Mouse (Mus musculus) mouse embryonic stem cell (cell line): ENCODE data around the gene Etnk1.

Source experiments
- in situ Hi-C, 2 experiments: fragments of 300-500 bp; cut with MboI; formaldehyde crosslinking; loops; 1 replicate in 1 of 2; 3 replicates in 1 of 2; pipeline ENCODE4 v1.14.3; 2019 to 2020; ENCODE audit warnings: low sequenced_read_pairs in 2 of 2, low pct_unique_long_range_greater_than_20kb in 1 of 2, mixed read lengths in 1 of 2; ENCODE audit not compliant: unreplicated experiment in 1 of 2

Gene Etnk1

DNA sequence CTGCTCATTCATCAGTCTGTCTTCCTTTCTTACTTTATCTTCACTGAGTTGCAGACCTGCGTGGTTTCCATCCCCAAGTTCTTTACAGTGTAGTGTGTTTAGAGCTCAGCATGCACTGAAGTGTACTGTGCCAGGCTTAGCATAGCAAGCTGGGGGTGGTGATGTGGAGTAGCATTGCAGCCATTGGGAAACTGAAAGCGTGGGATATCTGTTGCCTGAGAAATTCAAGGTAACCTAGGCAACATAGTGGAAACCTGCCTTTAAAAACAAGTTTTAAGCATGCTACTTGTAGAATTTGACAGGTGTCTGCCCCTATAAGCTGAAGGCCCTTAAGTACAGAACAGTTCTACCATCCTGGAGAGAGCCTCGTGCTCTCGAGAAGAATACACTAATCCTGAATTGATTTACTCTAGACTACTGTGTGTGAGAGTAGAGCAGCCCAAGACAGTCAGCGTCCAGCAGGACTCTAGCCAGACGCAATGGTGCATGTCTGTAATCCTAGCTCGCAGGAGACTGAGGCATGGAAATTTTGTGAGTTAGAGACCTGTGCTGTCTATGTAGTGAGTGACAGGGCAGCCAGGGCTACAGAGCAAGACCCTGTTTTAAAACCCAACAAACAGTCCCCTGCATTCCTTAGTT, 23.9 kb downstream of the Etnk1 start:
- in situ Hi-C loops, result no loop called here

DNA sequence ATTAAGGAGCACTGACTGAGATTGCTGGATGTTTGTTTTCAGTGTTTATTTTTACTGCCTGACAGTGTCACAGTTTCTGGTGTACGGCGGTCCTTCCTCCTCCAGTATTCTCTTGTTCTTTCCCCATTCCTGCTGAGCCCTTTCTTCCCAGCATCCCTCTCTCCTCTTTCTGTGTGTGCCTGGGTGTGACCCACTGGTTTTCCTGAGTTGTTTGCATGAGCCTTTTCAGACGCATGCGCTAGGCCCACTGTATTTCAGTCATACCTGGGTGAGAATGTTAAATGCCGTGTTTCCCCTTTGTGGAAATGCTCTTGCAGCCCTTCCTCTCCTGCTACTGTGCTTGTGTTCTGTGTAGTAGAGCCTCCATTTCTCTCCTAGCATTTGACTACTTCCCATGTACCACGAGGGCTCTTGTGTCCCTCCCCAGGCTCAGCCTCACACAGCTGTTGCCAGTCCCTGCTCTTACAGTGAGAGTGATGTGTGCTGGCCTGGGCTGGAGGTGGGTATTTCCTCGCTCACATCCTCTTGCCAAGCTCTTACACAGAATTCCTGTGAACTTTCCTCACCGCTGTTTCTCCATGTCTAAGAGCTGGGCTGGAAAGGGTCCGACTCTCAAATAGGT, 24.6 kb downstream of the Etnk1 start:
- in situ Hi-C loops, result no loop called here

DNA sequence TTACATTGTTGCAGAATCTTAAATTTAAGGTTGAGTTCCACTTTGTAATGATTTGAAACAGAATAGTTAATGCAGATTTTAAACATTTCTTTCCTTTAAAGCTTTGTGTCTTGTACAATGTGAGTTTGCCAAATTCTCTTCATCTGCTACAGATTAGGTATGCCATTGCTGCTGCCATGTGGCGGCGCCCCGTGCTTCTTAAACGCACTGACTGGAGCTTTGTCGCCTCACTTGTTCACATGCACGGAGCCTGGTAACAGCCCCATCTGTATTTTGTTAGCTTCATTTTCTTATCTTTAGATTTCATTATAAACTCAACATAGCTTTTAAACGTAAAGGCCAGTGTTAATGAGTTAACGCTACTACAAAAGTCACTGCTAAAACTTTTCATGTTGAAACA, 25.7 kb downstream of the Etnk1 start:
- in situ Hi-C loops, result no loop called here

GRCm38 (mm10) chr6:143193166-143193565, 26.1 kb downstream of the Etnk1 start:
- in situ Hi-C loops, result no loop called here

DNA sequence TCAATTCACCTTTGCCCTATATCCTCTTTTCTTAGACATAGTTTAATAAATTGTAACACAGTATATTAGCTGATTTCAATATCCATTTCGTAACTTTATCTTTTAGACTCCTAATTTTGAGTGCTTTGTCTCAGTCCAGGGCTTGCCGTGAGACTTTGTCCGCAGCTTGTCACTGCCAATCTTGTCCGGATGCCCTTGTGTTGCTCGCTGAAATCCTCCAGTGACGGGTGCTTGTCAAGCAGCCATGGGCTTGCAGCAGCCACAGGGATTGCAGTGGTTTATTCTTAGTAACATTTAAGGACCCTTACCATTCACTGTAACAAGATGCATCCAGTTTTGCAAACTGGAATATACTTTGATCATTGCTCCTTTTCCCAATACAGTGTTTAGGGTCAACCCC, 26.6 kb downstream of the Etnk1 start:
- in situ Hi-C loops, result no loop called here

- in situ Hi-C loops, result no loop called here
Observed at GRCm38 (mm10) chr6:143197053-143197452, 30.0 kb downstream of the Etnk1 start.

DNA sequence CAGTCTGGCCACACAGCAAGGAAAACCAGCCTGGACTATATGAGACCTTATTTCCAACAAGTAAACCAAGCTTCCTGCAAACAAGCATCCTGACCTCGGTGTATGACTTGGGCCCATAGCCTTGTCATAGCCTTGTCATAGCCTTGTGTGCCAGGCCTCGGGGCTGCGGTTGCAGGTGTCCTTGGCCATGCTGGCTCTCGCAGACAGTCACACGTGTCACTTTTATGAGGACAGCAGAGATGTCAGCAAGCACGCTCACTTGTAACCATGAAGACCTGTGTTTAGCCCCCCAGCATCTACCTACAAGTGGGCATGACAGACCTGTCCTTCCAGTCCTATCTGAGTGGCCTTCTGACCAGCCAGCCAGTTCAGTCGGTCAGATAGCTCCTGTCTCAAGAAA, 31.4 kb downstream of the Etnk1 start:
- in situ Hi-C loops, result no loop called here

DNA sequence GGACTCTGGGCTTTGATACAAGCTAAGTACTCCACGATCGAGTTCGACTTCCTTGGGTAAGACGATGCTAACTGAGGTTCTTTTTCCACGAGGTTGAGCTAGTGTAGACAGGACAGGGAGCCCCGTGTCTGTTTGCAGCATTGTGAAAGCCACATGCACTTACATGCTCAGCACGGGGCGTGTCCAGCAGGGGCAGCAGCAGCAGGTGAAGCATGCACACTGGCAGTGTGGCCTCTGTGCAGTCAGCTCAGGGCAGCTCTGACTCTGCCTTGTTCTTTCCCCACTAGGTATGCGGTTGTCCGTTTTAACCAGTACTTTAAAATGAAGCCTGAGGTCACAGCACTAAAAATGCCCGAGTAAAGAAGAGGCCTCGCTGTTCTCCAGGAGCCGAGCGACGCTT, 36.1 kb downstream of the Etnk1 start:
- in situ Hi-C loops, result no loop called here

DNA sequence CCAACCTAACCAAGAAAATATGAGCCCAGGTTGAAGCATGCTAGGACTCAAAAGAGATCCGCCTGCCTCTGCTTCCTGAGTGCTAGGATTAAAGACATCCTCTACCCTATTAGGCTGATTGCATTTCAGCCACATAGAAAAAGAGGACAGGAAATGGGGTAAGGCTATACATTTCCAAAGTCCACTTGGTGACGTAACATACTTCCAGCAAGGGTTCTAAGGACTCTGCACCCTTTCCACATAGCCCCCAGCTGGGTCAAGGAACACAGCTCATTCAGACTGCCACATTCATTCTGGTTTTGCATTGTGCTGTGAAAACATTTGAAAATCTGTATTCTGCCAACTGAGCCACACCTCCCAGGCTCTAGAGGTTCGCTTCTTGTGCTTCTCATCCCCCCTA, 41.9 kb downstream of the Etnk1 start:
- in situ Hi-C loops, result no loop called here

GRCm38 (mm10) chr6:143212766-143213165, 45.7 kb downstream of the Etnk1 start:
- in situ Hi-C loops, result no loop called here

DNA sequence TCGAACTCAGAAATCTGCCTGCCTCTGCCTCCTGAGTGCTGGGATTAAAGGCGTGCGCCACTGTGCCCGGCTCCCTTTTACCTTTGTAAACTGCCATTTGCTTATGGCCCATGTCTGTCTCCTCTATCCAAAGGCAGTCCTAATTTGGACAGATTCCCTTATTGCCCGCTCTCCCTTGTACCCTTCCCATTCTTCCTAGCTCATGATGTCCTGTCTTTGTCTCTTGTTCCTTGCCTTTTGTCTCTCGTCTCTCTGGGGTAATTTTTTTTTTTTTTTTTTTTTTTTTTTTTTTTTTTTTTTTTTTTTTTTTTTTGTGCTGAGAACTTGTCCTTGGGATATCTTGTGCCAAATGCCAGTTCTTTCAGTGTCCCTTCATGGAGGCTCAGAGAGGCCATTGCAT, 46.4 kb downstream of the Etnk1 start:
- in situ Hi-C loops, result no loop called here

DNA sequence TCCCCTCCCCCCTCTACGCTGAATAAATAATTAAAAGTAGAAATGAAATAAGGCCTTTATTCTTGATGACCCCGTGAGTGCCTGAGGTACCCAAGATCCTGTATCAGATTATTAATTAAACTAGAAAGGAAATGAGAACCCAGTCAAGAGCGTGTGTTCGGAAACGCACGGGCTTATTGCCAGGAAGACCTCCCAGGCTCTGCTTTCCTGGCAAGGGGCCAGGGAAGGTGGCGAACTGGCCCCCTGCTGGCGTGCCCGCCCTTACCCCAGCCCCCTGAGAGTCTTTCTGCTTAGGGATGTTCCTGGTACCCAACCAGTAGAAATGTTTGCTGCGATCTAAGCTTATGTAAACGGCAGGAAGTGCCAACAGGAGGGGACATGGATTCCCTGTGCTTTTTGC, 49.2 kb downstream of the Etnk1 start:
- in situ Hi-C loops, result no loop called here

DNA sequence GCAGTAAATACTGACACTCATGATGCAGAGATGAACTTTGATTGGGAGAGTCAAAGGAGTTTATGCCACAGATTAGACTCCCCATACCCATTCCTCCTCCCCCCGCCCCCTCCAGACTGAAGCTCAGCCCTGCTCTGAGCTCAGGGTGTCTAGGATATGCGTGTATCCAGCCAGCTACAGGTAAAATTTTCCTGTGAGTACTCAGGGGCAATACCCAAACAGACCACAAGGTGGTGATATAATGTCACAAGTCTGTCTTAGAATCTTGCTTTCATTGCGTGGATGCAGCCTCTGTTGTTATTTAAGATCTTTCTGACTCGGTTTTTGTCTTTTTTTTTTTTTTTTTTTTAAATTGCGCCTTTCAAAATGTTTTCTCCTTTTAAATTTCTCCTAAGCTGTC, 52.3 kb downstream of the Etnk1 start:
- in situ Hi-C loops, result no loop called here

DNA sequence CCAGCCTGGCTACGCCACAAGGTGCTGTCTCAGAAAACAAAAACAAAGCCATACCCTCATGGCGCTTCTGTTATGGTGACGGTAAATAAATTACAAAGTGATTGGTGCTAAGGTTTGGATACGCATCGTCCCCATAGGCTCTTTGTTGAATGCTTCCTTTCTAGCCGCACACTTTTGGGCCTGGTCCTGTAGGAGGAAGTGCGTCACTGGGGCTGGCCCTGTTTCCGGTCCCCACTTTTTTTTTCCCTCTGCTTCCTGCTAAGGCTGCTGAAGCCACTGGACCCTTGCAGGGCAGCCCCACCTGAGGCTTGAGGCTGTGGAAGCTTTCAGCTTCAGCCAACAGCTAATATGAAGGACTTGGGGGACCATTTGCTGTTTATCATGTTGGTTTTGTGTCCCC, 54.2 kb downstream of the Etnk1 start:
- in situ Hi-C loops, result no loop called here

- in situ Hi-C loops, result no loop called here
Observed at GRCm38 (mm10) chr6:143224057-143224456, 57.0 kb downstream of the Etnk1 start.

DNA sequence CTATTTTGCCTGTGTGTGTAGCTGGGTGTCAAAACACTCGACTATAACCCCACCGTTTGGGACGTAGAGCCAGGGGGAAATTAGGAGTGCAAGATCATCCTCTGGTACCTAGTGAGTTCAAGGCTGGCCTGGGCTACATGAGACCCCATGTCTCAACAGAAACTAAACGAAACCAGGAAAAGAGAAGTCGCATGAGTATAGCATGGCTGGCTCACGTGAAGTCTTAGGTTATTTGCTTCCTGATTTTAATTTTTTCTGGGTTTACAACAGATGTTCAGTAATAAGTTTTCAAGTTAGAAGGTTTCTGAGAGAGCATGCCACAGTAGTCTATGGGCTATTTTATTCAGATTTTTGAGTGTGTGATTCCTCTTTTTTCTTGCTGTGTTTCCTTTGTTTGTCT, 57.9 kb downstream of the Etnk1 start:
- in situ Hi-C loops, result no loop called here

DNA sequence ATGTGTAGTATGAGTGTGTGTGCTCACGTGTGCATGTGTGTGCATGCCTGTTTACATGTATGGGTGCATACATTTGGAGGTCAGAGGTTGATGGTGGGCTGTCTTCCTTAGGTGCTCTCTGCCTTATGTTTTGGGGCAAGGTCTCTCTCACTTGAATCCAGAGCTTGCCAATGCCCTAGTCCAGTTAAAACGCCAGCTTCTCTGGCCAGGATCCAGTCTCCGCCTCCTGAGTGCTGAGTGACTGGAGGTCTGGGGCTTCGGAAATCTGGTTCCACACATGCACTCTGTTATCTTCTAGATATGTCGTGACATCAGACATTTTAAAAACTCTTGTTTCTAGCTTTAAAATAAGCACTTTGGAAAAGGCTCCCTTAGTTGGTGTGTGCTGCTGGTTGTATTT, 61.7 kb downstream of the Etnk1 start:
- in situ Hi-C loops, result no loop called here

GRCm38 (mm10) chr6:143229906-143230305, 62.9 kb downstream of the Etnk1 start:
- in situ Hi-C loops, result no loop called here

DNA sequence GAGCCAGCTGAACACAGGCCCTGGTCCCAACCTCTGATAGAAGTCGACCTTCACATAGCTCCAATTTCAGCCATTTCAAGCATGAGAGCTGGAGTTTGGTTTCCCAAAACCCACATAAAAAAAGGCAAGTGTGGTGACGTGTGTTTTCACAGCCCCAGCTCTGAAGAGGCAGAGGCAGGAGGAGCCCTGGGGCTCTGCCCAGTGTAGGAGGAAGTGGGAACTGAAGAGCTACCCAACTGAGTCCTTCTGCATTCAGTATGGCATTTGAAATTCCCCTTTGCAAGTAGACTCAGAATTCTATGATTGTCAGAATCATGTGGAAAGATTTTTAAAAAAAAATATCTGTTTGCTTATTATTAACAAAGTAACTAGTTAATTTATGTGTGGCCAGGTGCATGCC, 63.9 kb downstream of the Etnk1 start:
- in situ Hi-C loops, result no loop called here

- in situ Hi-C loops, result no loop called here
Observed at GRCm38 (mm10) chr6:143232718-143233117, 65.7 kb downstream of the Etnk1 start.

DNA sequence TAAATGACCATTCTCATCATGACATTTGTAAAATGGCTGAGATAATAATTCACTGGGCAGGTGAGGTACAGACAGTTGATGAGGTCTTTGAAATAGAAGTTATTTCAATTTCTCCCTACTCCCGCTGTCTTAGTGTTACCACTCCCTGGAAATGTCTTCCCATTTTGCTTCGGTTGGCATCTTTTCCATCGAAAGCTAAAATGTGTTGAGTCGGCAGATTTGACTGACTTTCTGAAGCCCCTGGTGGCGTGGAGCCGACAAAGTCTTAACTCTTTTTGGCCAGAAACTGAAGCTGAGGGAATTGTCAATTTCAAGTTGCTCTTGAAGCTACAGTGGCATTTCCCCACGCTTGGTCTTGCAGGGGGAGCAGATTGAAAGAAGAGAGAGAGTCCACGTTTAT, 67.8 kb downstream of the Etnk1 start:
- in situ Hi-C loops, result no loop called here
